Mouse (Mus musculus): Measurements from ENCODE around the gene Kptn.

- TF ChIP-seq CTCF (IDR thresholded peaks at IDR 0.05; ENCODE audit: insufficient read depth, low read depth, low read length), result no peak
- TF ChIP-seq POLR2A (IDR thresholded peaks at IDR 0.05; ENCODE audit: insufficient read depth, low read depth, low read length), result no peak
These were observed 53.5 kb downstream of the Kptn start for GRCm38 (mm10) chr7:16173146-16173545.
